Mouse (Mus musculus) heart, postnatal 0 days (tissue): Measurements from ENCODE around the gene Gm10681.
"Not testable (repeated sequence)": the region's sequence is repeated elsewhere in the genome, so short reads cannot be mapped to it uniquely, and the experiment has no call there.

Experiments
- CTCF ChIP-seq: IDR thresholded peaks from 2 replicates; pipeline ENCODE4 v1.5.1; 2016; ENCODE audit warnings: antibody characterized with exemption, control low read depth, low read depth
- EP300 ChIP-seq: IDR thresholded peaks from 2 replicates; pipeline ENCODE4 v1.6.1; 2016; ENCODE audit warnings: antibody characterized with exemption, low read depth

DNA sequence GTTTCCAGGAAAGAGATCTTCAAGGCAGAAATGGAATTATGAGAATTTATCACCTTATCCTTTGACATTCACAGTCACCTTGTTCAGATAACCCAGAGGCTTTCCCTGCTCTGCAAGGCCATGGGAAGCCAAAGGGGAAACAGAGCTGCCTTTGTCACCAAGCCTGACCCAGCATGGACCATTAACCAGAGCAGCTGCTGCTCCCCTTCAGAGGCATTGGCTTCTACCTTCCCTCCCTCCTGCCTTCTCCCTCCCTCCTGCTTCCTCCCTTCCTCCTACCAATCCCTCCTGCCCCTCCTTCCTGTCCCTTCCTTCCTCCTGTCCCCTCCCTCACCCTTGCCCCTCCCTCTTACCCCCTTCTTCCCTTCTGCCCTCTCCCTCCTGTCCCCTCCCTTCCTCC is 41.0 kb downstream of the Gm10681 start:
- not testable (repeated sequence) for TF ChIP-seq CTCF, EP300
